Mouse (Mus musculus): ENCODE measurements at regions not wholly inside any gene's neighbourhood (a gene's known extent, or its start where the extent isn't known, plus 50 kb on each side); places are given as distances from the start of the nearest gene placed in this dataset.

GRCm38 (mm10) chr14:25371021-25371400 is 88.0 kb upstream of the Zmiz1 start:
- no peak for TF ChIP-seq CTCF (IDR thresholded peaks at IDR 0.05; ENCODE audit: low read depth, low read length)
- TF ChIP-seq POLR2A (IDR thresholded peaks at IDR 0.05; ENCODE audit: insufficient read depth, low read length) = no peak
